Mouse (Mus musculus): ENCODE measurements at regions not wholly inside any gene's neighbourhood (a gene's known extent, or its start where the extent isn't known, plus 50 kb on each side); places are given as distances from the start of the nearest gene placed in this dataset.

- TF ChIP-seq CTCF (IDR thresholded peaks at IDR 0.05; ENCODE audit: insufficient read depth, low read length): no peak
- no peak for TF ChIP-seq POLR2A (IDR thresholded peaks at IDR 0.05; ENCODE audit: borderline replicate concordance, extremely low read depth, low read depth, low read length)
Observed at GRCm38 (mm10) chr2:50533702-50534101, 237.1 kb upstream of the Mmadhc start.

Measured in lung, adult 2 months (tissue).